Mouse (Mus musculus) heart, embryonic 16.5 days (tissue): ENCODE results near the gene Megf8. TPM values are rescaled to one million over a fixed set of nuclear protein-coding genes. Genes with fewer than 3 reads are reported as not detected.

Source experiments
- ATAC-seq: fragments of 200-750 bp; cut with Nextera tagmentation; replicated peaks from 2 replicates; pipeline ENCODE4 v1.8.0; 2017; ENCODE audit warnings: moderate number of reproducible peaks; ENCODE audit not compliant: insufficient read depth, low FRiP score; ENCODE audit errors: extremely low read depth
- H3K27ac ChIP-seq: fragments of 300-500 bp; sonication (generic); 2 replicates; pipeline ENCODE4 v1.5.1; 2014; ENCODE audit warnings: mild to moderate bottlenecking, low read length, control low read depth, moderate library complexity
- H3K27me3 ChIP-seq: fragments of 300-500 bp; sonication (generic); 2 replicates; pipeline ENCODE4 v1.6.1; 2014; ENCODE audit warnings: low read length, mixed read lengths; ENCODE audit not compliant: control insufficient read depth, insufficient read depth
- H3K36me3 ChIP-seq: fragments of 300-500 bp; sonication (generic); 2 replicates; pipeline ENCODE4 v1.6.1; 2014; ENCODE audit not compliant: control insufficient read depth, insufficient read depth
- H3K4me1 ChIP-seq: fragments of 300-500 bp; sonication (generic); 2 replicates; pipeline ENCODE4 v1.6.1; 2014; ENCODE audit warnings: low read length, mixed read lengths; ENCODE audit not compliant: control insufficient read depth, insufficient read depth
- H3K4me2 ChIP-seq: fragments of 300-500 bp; sonication (generic); 2 replicates; pipeline ENCODE4 v1.6.1; 2014; ENCODE audit warnings: low read depth, mild to moderate bottlenecking, control low read depth, low read length
- H3K4me3 ChIP-seq: fragments of 300-500 bp; sonication (generic); 2 replicates; pipeline ENCODE4 v1.5.1; 2014; ENCODE audit warnings: mild to moderate bottlenecking, control low read depth, low read length
- H3K9ac ChIP-seq: fragments of 300-500 bp; sonication (generic); 2 replicates; pipeline ENCODE4 v1.6.1; 2014; ENCODE audit warnings: low read length, control low read depth
- H3K9me3 ChIP-seq: fragments of 300-500 bp; sonication (generic); replicated peaks from 2 replicates; pipeline ENCODE4 v1.6.1; 2016; ENCODE audit warnings: low read length; ENCODE audit not compliant: control insufficient read depth
- WGBS: fragments of 180-500 bp; shearing (Covaris S2); extraction: QIAGEN DNeasy Blood & Tissue Kit; methylation state at CpG from one replicate; pipeline ENCODE4 v1.1.7; 2014; 5-methylcytosine and 5-hydroxymethylcytosine counted together
- polyA plus RNA-seq: library from polyadenylated mRNA; unstranded; fragments of >200 nt; fragmentation: Nextera tagmentation; extraction: Ambion mirVana; gene quantifications from 2 replicates; pipeline ENCODE4 v1.2.1, GENCODE M21; 2015

The Megf8 gene
- polyA plus RNA-seq, 1 experiment from 2014 or later = 7.4 TPM

DNA sequence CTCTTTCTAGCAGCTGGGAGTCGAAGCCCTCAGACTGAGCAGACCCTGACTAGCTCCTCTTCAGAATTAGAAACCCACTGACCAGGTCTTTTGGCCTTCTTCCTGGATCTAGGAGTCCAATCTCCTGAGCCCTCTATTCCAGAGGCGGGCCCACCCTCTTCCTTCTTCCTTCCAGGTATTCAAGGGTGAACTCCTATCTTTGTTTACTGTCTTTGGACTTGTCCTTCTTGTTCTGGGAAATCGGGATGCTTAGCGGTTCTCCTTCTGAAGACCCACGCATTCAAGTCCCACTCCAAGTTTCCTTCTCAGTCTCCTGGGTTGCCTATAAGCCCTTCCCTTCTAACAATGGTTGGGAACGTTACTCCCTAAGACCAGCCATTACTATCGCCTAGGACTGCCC lies 72.0 kb downstream of the Megf8 start:
- Histone ChIP-seq H3K27ac (peak overlapping the region; percentile 53; the same call in 1 of the 2 replicates), H3K9ac (no peak overlapping the region), H3K4me1 (peaks cover 52% of the 10 kb centered on the region), H3K9me3 (no peaks in the 10 kb centered on the region), H3K27me3 (no peaks in the 10 kb centered on the region), H3K36me3 (peaks cover 14% of the 10 kb centered on the region; the same call in 1 of the 2 replicates), H3K4me3 (no peak overlapping the region), H3K4me2 (no peak overlapping the region)
- ATAC-seq = no peak
- 70% methylated on average over 7 of the region's 7 CpGs for WGBS

DNA sequence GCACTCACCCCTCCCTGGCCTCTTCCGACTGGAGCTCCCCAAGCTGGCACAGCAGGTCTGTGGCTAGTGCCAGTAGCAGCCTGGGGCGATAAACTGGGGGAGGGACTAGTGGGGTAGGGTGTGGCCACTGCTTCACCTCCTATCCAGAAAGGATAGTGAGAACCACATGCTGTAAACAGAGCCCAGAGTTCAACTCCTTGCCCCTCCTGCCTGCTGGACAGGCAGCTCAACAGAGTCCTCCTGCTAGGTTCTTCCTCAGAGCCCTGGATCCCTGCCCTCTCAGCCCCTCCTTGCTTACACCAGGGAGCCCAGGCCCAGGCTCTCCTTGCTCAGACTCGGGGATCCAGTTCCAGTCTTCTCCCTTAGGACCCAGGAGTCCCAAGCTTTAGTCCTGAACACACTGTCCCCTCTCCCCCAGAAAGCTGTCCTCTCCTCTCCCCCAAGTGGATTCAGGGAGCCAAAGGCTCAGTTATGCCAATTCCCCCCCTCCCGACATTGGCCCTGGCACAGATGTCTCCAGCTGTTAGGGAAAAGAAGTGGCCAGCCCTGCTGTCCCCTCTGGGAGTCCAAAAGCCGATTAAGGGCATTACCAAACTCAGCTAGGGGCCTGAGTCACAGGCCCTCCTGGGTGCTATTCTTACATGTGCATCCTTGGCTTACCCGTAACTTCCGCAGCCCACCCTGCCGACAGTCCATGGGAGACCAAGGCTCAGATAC lies 73.2 kb downstream of the Megf8 start:
- peak overlapping the region; percentile 51 for H3K27ac ChIP-seq
- peak overlapping the region; percentile 21; the same call in 1 of the 2 replicates for H3K4me2 ChIP-seq
- H3K9me3 ChIP-seq = no peaks in the 10 kb centered on the region
- H3K27me3 ChIP-seq = no peaks in the 10 kb centered on the region
- peak overlapping the region; percentile 37 for H3K9ac ChIP-seq
- H3K4me1 ChIP-seq = peaks cover 62% of the 10 kb centered on the region
- no peak overlapping the region for H3K4me3 ChIP-seq
- peak; percentile 26; the same call in 1 of the 2 replicates for ATAC-seq
- peaks cover 7% of the 10 kb centered on the region; the same call in 1 of the 2 replicates for H3K36me3 ChIP-seq
- WGBS = 46% methylated on average over 8 of the region's 8 CpGs

DNA sequence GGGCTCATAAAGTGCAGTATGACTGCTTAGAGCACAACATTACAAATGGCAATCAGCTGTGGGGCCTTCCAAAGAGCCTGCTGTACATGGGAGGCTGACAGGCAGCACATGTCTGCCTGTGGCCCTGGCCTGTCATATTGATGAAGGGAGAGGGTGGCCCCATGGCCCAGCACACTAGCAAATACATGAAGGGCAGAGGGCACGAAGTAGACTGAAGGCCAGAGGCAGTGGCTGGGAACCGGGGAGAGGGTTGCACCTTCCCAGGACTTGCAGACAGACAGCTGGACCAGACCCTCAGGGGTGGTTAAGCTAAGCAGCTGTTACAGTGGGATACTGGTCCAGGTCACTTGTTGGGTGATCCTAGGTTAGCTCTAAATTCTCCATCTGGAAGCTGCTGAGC lies 74.0 kb downstream of the Megf8 start:
- Histone ChIP-seq H3K4me3 (no peak overlapping the region), H3K27ac (no peak overlapping the region), H3K9ac (0 out of 2 replicates have a peak overlapping the region, but pooled peaks have one; percentile 24), H3K4me1 (peaks cover 54% of the 10 kb centered on the region), H3K4me2 (no peak overlapping the region), H3K36me3 (peaks cover 6% of the 10 kb centered on the region; the same call in 1 of the 2 replicates), H3K9me3 (no peaks in the 10 kb centered on the region), H3K27me3 (no peaks in the 10 kb centered on the region)
- ATAC-seq = no peak
- 63% methylated on average over 2 of the region's 2 CpGs for WGBS

DNA sequence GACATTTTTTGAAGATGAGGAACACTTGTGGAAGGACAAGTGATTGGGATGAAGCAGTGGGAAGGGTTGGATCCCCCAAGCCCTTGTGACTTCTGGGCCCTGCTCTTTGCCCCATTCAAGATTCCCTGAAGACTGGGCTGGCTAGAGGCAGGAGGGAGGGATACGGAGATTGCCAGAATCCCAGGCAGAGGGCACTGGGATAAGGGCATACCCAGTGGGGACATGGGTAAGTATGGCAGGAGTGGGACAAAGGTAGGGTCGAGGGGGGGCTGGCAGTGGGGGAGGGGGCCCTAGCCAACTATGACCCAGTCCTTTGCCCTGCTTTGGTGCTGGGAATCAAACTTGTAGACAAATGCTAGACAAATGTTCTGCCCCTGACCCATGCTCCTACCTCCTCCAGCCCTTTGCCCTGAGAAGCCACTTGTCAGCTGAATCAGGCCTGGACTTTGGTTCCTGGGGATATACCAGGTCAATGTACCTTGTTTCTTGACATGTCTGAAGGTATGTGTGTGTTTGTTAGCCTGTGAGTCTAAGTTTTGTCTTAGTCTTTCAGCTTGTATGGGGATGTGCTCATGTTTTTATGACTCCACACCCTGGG lies 75.0 kb downstream of the Megf8 start:
- Histone ChIP-seq H3K27ac (no peak overlapping the region), H3K36me3 (peaks cover 6% of the 10 kb centered on the region; the same call in 1 of the 2 replicates), H3K4me1 (peaks cover 44% of the 10 kb centered on the region), H3K4me2 (no peak overlapping the region), H3K27me3 (no peaks in the 10 kb centered on the region), H3K9ac (no peak overlapping the region), H3K9me3 (no peaks in the 10 kb centered on the region), H3K4me3 (no peak overlapping the region)
- no peak for ATAC-seq
- WGBS = 72% methylated on average over 2 of the region's 2 CpGs

DNA sequence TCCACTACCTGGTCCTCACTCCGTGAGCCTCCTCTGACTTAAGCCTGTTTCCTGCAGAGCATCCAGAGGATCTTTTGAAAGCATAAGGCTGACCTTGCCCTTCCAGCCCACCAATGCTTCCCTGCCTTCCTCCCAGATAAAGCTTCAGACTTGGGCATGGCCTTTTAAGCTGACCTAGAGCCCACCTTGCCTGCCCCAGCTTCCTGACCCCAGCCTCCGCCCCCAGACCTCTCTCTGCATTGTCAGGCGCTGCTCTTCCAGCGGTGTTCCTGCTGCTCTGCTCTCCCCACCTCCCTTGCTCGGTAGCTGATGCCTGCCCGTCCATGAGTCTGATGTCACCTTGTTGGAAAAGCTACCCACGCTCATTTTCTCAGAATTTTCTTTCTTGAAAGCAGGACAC lies 75.9 kb downstream of the Megf8 start:
- Histone ChIP-seq H3K27me3 (no peaks in the 10 kb centered on the region), H3K9ac (no peak overlapping the region), H3K4me1 (peaks cover 35% of the 10 kb centered on the region), H3K27ac (no peak overlapping the region), H3K9me3 (no peaks in the 10 kb centered on the region), H3K4me2 (no peak overlapping the region), H3K4me3 (no peak overlapping the region), H3K36me3 (peaks cover 3% of the 10 kb centered on the region; the same call in 1 of the 2 replicates)
- 58% methylated on average over 7 of the region's 7 CpGs for WGBS
- ATAC-seq = no peak

DNA sequence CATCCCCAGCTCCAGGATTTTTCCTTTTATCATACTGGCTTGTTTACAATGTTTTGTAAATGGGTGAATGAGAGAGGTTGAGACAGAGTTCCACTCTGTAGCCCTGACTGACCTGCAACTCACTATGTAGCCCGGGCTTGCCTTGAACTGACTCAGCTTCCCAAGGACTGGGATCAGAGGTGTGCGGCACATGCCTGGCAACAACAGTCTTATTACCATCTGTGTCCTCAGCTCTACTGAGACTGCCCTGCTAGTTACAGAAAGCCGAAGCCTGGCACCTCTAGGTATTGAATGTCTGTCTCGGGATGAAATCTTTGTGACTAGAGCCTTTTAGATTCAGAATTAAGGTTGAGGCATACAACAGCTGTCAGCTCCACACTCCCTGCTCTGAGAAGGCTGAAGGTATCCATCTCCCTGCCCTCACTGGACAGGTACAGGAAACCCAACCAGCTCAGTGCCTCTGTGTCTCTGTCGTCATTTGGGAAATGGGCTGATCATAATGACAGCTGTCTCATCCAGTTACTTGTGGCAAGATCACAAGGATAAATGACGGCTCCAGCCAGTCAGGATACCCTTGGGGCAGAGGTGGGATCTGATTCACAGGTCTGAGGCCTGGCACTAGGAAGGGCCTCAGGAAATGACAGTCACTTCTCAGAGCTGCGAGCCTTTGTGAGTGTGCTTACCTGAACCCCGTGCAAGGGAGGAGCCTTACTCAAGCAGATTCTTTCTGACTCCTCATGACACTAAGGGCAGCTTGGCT lies 76.7 kb downstream of the Megf8 start:
- H3K9me3 ChIP-seq = no peaks in the 10 kb centered on the region
- 72% methylated on average over 8 of the region's 8 CpGs for WGBS
- H3K4me3 ChIP-seq = no peak overlapping the region
- no peaks in the 10 kb centered on the region for H3K27me3 ChIP-seq
- H3K27ac ChIP-seq = no peak overlapping the region
- no peak for ATAC-seq
- H3K9ac ChIP-seq = no peak overlapping the region
- H3K36me3 ChIP-seq = no peaks in the 10 kb centered on the region; the same call in 1 of the 2 replicates
- H3K4me2 ChIP-seq = peak overlapping the region; percentile 81; the same call in 1 of the 2 replicates
- H3K4me1 ChIP-seq = peaks cover 34% of the 10 kb centered on the region

DNA sequence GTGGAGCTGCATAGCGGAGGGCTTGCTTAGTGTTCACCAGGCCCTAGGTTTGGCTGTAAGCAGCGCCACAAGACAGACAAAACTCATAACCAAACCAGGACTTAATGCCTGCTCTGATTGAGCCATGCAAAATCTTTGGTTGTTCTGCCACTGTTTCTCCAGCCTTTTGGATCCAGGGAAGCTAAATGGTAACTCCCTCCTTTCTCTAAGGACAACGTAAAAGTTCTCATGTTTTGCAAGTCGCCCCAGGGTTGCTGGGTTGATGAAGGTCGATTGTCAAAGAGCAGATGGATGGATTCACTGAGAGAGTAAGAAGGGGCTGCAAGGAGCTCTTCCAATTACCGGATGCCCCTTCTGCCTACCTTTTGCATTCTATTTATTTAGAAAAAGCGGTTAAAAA lies 77.8 kb downstream of the Megf8 start:
- WGBS = 16% methylated on average over 7 of the region's 7 CpGs

DNA sequence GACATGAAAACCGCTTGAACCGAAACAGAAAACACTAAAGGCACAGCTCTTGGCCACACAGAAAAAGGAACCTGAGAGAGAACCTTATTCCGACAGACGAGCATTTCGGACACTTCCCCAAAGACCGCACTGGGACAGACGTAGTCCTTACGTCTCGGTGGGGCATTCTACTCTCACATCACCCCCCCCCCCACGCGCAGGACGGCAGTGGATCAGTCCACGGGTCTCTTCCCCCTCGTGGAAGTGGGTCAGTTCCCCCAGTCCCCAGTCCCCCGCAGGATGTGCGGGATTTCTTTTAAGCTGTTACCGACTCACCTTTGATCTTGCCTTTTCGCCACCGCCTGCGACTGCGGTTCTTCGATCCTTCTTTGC lies 78.2 kb downstream of the Megf8 start:
- peak overlapping the region; percentile 83 for H3K4me3 ChIP-seq
- H3K4me2 ChIP-seq = peak overlapping the region; percentile 81
- no peaks in the 10 kb centered on the region for H3K9me3 ChIP-seq
- 1% methylated on average over 22 of the region's 22 CpGs for WGBS
- H3K27me3 ChIP-seq = no peaks in the 10 kb centered on the region
- H3K36me3 ChIP-seq = no peaks in the 10 kb centered on the region
- peak overlapping the region; percentile 49; the same call in 1 of the 2 replicates for H3K27ac ChIP-seq
- no peak for ATAC-seq
- peaks cover 23% of the 10 kb centered on the region for H3K4me1 ChIP-seq
- peak overlapping the region; percentile 81 for H3K9ac ChIP-seq

More for the DNA sequence above, 77.8 kb downstream of the Megf8 start:
- peak overlapping the region; percentile 81 for H3K4me2 ChIP-seq
- peak overlapping the region; percentile 83 for H3K4me3 ChIP-seq
- ATAC-seq = no peak
- H3K27me3 ChIP-seq = no peaks in the 10 kb centered on the region
- peak overlapping the region; percentile 49; the same call in 1 of the 2 replicates for H3K27ac ChIP-seq
- H3K9me3 ChIP-seq = no peaks in the 10 kb centered on the region
- no peaks in the 10 kb centered on the region for H3K36me3 ChIP-seq
- peak overlapping the region; percentile 81 for H3K9ac ChIP-seq
- H3K4me1 ChIP-seq = peaks cover 27% of the 10 kb centered on the region
